Mouse (Mus musculus): Measurements from ENCODE around the gene Rbm12. TPM values are rescaled to one million over a fixed set of nuclear protein-coding genes. Genes with fewer than 3 reads are reported as not detected.

Gene Rbm12
- total and polyA plus RNA-seq, 2 experiments from 2014 or later = 15.5 to 27.1 TPM

DNA sequence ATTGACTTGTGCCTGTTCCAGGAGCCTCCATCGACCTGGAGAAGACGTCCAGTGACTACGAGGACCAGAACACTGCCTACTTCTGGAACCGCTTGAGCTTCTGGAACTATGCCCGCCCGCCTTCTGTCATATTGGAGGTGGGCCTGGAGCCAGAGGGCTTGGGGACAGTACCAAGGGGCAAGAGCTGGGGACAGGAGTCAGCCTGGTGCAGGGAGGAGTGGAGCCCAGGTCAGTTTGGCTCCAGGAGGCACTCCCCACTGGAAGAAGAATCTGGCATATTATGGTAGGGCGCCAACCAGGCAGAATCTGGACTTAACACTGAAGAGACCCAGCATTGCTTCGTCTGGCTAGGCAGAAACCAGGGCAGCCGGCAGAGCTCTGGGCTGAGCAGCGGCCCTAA is 43.9 kb downstream of the Rbm12 start:
- DNase-seq (ENCODE audit: low spot score) (peak; percentile 30), ATAC-seq (no peak)
- no peak overlapping the region for H3K9ac ChIP-seq (replicated peaks; ENCODE audit: low read length)
- H3K27ac ChIP-seq = no peak overlapping the region
- H3K4me3 ChIP-seq (ENCODE audit: low read length) = no peak overlapping the region
- peaks cover 10% of the 10 kb centered on the region; the same call in 1 of the 2 replicates for H3K4me1 ChIP-seq (ENCODE audit: insufficient read depth, low read length)
- no peak for TF ChIP-seq CTCF (IDR thresholded peaks at IDR 0.05; ENCODE audit: low read depth)
- H3K9me3 ChIP-seq (ENCODE audit: low read length) = no peaks in the 10 kb centered on the region
- H3K4me2 ChIP-seq (ENCODE audit: low read depth, low read length) = no peak overlapping the region
- H3K27me3 ChIP-seq (ENCODE audit: insufficient read depth, low read length) = no peaks in the 10 kb centered on the region
- 74% methylated on average over 10 of the region's 10 CpGs for WGBS
- peaks cover 35% of the 10 kb centered on the region for H3K36me3 ChIP-seq (ENCODE audit: insufficient read depth, low read length)

DNA sequence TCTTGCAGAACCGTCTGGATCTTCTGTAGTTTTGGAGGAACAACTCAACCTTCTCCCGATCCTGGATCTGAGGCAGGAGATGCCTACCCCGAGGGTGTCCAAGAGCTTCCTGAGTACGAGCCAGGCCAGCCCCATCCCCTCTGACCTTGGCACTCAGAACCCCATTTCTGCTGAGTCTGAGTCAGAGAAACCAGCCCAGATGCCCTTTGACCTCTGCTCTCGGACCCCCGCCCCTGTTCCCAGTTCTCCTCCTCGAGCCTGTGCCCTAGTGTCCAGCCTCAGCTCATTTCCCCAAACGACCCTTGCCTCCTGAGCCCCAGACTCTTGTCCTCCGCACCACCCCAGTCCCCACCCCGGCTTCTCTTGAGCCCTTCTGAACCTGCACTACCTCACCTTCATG is 45.7 kb downstream of the Rbm12 start:
- Histone ChIP-seq H3K9ac (replicated peaks; ENCODE audit: low read length) (peak overlapping the region; percentile 66), H3K4me2 (ENCODE audit: low read depth, low read length) (peak overlapping the region; percentile 81), H3K4me1 (ENCODE audit: insufficient read depth, low read length) (peaks cover 10% of the 10 kb centered on the region; the same call in 1 of the 2 replicates), H3K4me3 (ENCODE audit: low read length) (peak overlapping the region; percentile 61), H3K27ac (no peak overlapping the region), H3K9me3 (ENCODE audit: low read length) (no peaks in the 10 kb centered on the region), H3K27me3 (ENCODE audit: insufficient read depth, low read length) (no peaks in the 10 kb centered on the region), H3K36me3 (ENCODE audit: insufficient read depth, low read length) (peaks cover 22% of the 10 kb centered on the region)
- WGBS = 34% methylated on average over 10 of the region's 10 CpGs
- DNase-seq (ENCODE audit: low spot score) (no peak), ATAC-seq (peak; percentile 15; the same call in 1 of the 2 replicates)
- TF ChIP-seq CTCF (IDR thresholded peaks at IDR 0.05; ENCODE audit: low read depth) = no peak

DNA sequence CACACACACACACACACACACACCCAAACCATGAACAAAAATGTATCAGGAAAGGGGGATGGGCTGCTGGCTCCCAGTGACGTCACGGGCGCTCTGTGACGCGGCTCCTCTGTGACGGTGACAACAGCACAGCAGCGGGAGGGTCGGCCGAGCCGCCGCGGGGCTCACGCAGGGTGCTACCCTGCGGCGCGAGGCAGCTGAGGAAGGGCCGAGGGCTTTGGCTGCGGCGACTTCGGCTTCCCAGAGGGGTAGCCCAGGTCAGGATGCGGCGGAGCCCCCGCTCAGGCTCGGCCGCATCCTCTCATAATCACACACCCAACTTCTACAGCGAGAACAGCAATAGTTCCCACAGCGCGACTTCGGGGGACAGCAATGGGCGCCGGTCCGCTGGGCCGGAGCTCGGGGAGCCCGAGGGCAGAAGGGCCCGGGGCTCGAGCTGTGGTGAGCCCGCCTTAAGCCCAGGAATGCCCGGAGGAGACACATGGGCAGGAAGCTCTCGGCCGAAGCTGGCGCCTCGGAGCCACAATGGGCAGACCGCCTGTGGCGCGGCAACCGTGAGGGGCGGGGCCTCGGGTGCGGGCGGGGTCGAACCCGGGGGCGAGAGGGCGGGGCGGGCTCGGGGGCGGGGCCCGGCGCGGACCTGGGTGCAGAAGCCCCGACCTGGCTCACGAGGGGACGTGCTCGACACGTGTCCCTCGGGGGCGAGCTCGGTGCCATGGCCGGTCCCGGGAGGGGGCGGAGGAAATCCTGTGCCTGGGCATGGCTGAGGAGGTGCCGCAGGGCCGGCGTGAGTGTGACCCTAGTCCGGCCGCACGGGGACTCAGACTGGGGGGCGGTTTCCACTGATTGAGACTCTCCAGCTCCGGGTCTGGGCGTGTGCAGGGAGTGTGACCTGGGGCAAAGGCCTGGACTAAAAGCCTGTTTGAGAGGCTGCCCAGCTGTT is 46.4 kb downstream of the Rbm12 start, which contains the start of gene Spag4:
Gene Spag4 (plus strand): TSS at position 77 of the 943 bp plus-strand sequence.
- H3K9ac ChIP-seq (replicated peaks; ENCODE audit: low read length) = peak within 1 kb of the TSS; percentile 66
- H3K4me3 ChIP-seq (ENCODE audit: low read length) = peak within 1 kb of the TSS; percentile 61
- ATAC-seq = peak; percentile 83
- peaks cover 10% of the 10 kb centered on the region; the same call in 1 of the 2 replicates for H3K4me1 ChIP-seq (ENCODE audit: insufficient read depth, low read length)
- DNase-seq (ENCODE audit: low spot score) = peak; percentile 80
- TF ChIP-seq CTCF (IDR thresholded peaks at IDR 0.05; ENCODE audit: low read depth) = no peak
- under 1% methylated on average over 61 of the region's 81 CpGs for WGBS
- peak within 1 kb of the TSS; percentile 78 for H3K27ac ChIP-seq
- H3K9me3 ChIP-seq (ENCODE audit: low read length) = no peaks in the 10 kb centered on the region
- peaks cover 19% of the 10 kb centered on the region; the same call in 1 of the 2 replicates for H3K36me3 ChIP-seq (ENCODE audit: insufficient read depth, low read length)
- no peaks in the 10 kb centered on the region for H3K27me3 ChIP-seq (ENCODE audit: insufficient read depth, low read length)
- H3K4me2 ChIP-seq (ENCODE audit: low read depth, low read length) = peak within 1 kb of the TSS; percentile 81

- H3K27ac ChIP-seq = no peak within 1 kb of the TSS
- H3K4me3 ChIP-seq (ENCODE audit: low read length) = no peak within 1 kb of the TSS
- H3K27me3 ChIP-seq (ENCODE audit: insufficient read depth, low read length) = no peaks in the 10 kb centered on the region
- no peaks in the 10 kb centered on the region for H3K4me1 ChIP-seq (ENCODE audit: insufficient read depth, low read length)
- 83% methylated on average over 9 of the region's 9 CpGs for WGBS
- no peak within 1 kb of the TSS for H3K9ac ChIP-seq (replicated peaks; ENCODE audit: low read length)
- ATAC-seq (no peak), DNase-seq (ENCODE audit: low spot score) (no peak)
- no peak within 1 kb of the TSS for H3K4me2 ChIP-seq (ENCODE audit: low read depth, low read length)
- H3K36me3 ChIP-seq (ENCODE audit: insufficient read depth, low read length) = no peaks in the 10 kb centered on the region
- no peak for TF ChIP-seq CTCF (IDR thresholded peaks at IDR 0.05; ENCODE audit: low read depth)
- no peaks in the 10 kb centered on the region for H3K9me3 ChIP-seq (ENCODE audit: low read length)
Measured at GRCm38 (mm10) chr2:156052816-156053215, 59.0 kb downstream of the Rbm12 start, which contains the start of gene Fer1l4. TSS of gene Fer1l4 (minus strand) at chr2:156052947.

DNA sequence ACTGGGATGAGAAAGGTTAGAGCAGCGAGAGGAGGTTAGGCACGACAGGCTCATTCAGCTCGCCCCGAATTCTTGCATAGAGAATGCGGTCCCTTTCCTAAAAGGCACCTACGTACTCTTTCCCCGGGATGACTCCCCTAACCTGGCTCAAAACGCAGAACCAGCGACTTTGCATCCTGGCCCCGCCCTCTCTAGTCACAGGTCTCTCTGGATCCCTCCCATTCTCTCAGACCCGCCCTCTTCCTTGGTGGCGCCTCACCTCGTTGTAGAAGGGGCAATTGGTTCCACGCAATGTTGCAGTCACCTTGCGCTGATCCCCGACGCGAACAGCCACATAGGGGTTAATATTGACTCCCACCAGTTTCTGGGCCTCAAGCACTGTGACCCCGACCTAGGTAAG is 63.8 kb downstream of the Rbm12 start:
- no peak for DNase-seq (ENCODE audit: low spot score)
- H3K36me3 ChIP-seq (ENCODE audit: insufficient read depth, low read length) = no peaks in the 10 kb centered on the region
- H3K27ac ChIP-seq = no peak overlapping the region
- no peak overlapping the region for H3K4me3 ChIP-seq (ENCODE audit: low read length)
- no peaks in the 10 kb centered on the region for H3K27me3 ChIP-seq (ENCODE audit: insufficient read depth, low read length)
- no peaks in the 10 kb centered on the region for H3K4me1 ChIP-seq (ENCODE audit: insufficient read depth, low read length)
- no peak for ATAC-seq
- no peak for TF ChIP-seq CTCF (IDR thresholded peaks at IDR 0.05; ENCODE audit: low read depth)
- 9% methylated on average over 19 of the region's 19 CpGs for WGBS
- peak overlapping the region; percentile 28; the same call in 1 of the 2 replicates for H3K4me2 ChIP-seq (ENCODE audit: low read depth, low read length)
- no peaks in the 10 kb centered on the region for H3K9me3 ChIP-seq (ENCODE audit: low read length)
- no peak overlapping the region for H3K9ac ChIP-seq (replicated peaks; ENCODE audit: low read length)

GRCm38 (mm10) chr2:156042903-156043302 is 68.9 kb downstream of the Rbm12 start:
- Histone ChIP-seq H3K9ac (replicated peaks; ENCODE audit: low read length) (no peak overlapping the region), H3K9me3 (ENCODE audit: low read length) (no peaks in the 10 kb centered on the region), H3K4me3 (ENCODE audit: low read length) (no peak overlapping the region), H3K36me3 (ENCODE audit: insufficient read depth, low read length) (no peaks in the 10 kb centered on the region), H3K4me1 (ENCODE audit: insufficient read depth, low read length) (no peaks in the 10 kb centered on the region), H3K27me3 (ENCODE audit: insufficient read depth, low read length) (no peaks in the 10 kb centered on the region), H3K4me2 (ENCODE audit: low read depth, low read length) (no peak overlapping the region), H3K27ac (no peak overlapping the region)
- 81% methylated on average over 8 of the region's 8 CpGs for WGBS
- no peak for DNase-seq (ENCODE audit: low spot score)
- no peak for TF ChIP-seq CTCF (IDR thresholded peaks at IDR 0.05; ENCODE audit: low read depth)
- ATAC-seq = no peak

Other genes with a start within 250 kb of the Rbm12 start
- 38.0 and 39.4 TPM in 2 replicates for gene Uqcc1, start 181.7 kb downstream of the Rbm12 start, total RNA-seq (2014; rRNA removed)
- gene Uqcc1, start 181.7 kb downstream of the Rbm12 start, polyA plus RNA-seq (2015; fragmentation: Nextera tagmentation; extraction: Ambion mirVana) = 55.6 and 61.4 TPM in 2 replicates
- not detected in 2 replicates for gene Gm15557, start 171.2 kb downstream of the Rbm12 start, total RNA-seq (2014; rRNA removed)
- gene Gm15557, start 171.2 kb downstream of the Rbm12 start, polyA plus RNA-seq (2015; fragmentation: Nextera tagmentation; extraction: Ambion mirVana) = not detected in 2 replicates
- 1.3 and 3.4 TPM in 2 replicates for gene Gdf5, start 166.6 kb downstream of the Rbm12 start, total RNA-seq (2014; rRNA removed)
- gene Gdf5, start 166.6 kb downstream of the Rbm12 start, polyA plus RNA-seq (2015; fragmentation: Nextera tagmentation; extraction: Ambion mirVana) = 0.95 and 1.3 TPM in 2 replicates
- gene Cep250, start 155.5 kb downstream of the Rbm12 start, total RNA-seq (2014; rRNA removed) = 20.8 and 24.9 TPM in 2 replicates
- 11.9 and 13.1 TPM in 2 replicates for gene Cep250, start 155.5 kb downstream of the Rbm12 start, polyA plus RNA-seq (2015; fragmentation: Nextera tagmentation; extraction: Ambion mirVana)
- gene 6430550D23Rik, start 104.0 kb downstream of the Rbm12 start, total RNA-seq (2014; rRNA removed) = 0.50 and 1.3 TPM in 2 replicates
- gene 6430550D23Rik, start 104.0 kb downstream of the Rbm12 start, polyA plus RNA-seq (2015; fragmentation: Nextera tagmentation; extraction: Ambion mirVana) = 0.97 and 1.4 TPM in 2 replicates
- 288 and 352 TPM in 2 replicates for gene Ergic3, start 103.9 kb downstream of the Rbm12 start, total RNA-seq (2014; rRNA removed)
- gene Ergic3, start 103.9 kb downstream of the Rbm12 start, polyA plus RNA-seq (2015; fragmentation: Nextera tagmentation; extraction: Ambion mirVana) = 430 and 472 TPM in 2 replicates
- not detected in 2 replicates for gene Fer1l4, start 59.0 kb downstream of the Rbm12 start, total RNA-seq (2014; rRNA removed)
- 0.15 TPM in 1 of 2 replicates, not detected in the other for gene Fer1l4, start 59.0 kb downstream of the Rbm12 start, polyA plus RNA-seq (2015; fragmentation: Nextera tagmentation; extraction: Ambion mirVana)
- 7.9 and 18.5 TPM in 2 replicates for gene Spag4, start 46.8 kb downstream of the Rbm12 start, total RNA-seq (2014; rRNA removed)
- gene Spag4, start 46.8 kb downstream of the Rbm12 start, polyA plus RNA-seq (2015; fragmentation: Nextera tagmentation; extraction: Ambion mirVana) = 8.3 and 8.7 TPM in 2 replicates
- gene Cpne1, start within 50 bp of the Rbm12 start, total RNA-seq (2014; rRNA removed) = 49.8 and 65.0 TPM in 2 replicates
- 12.8 and 16.4 TPM in 2 replicates for gene Cpne1, start within 50 bp of the Rbm12 start, polyA plus RNA-seq (2015; fragmentation: Nextera tagmentation; extraction: Ambion mirVana)
- gene Gm28036, start 15.1 kb upstream of the Rbm12 start, total RNA-seq (2014; rRNA removed) = 46.0 and 82.1 TPM in 2 replicates
- 10.6 and 12.0 TPM in 2 replicates for gene Gm28036, start 15.1 kb upstream of the Rbm12 start, polyA plus RNA-seq (2015; fragmentation: Nextera tagmentation; extraction: Ambion mirVana)
- gene Romo1, start 32.1 kb upstream of the Rbm12 start, total RNA-seq (2014; rRNA removed) = 113 and 152 TPM in 2 replicates
- gene Romo1, start 32.1 kb upstream of the Rbm12 start, polyA plus RNA-seq (2015; fragmentation: Nextera tagmentation; extraction: Ambion mirVana) = 604 and 613 TPM in 2 replicates
- gene Nfs1, start 32.2 kb upstream of the Rbm12 start, total RNA-seq (2014; rRNA removed) = 42.2 and 49.2 TPM in 2 replicates
- 37.5 and 39.2 TPM in 2 replicates for gene Nfs1, start 32.2 kb upstream of the Rbm12 start, polyA plus RNA-seq (2015; fragmentation: Nextera tagmentation; extraction: Ambion mirVana)
- gene Rbm39, start 68.3 kb upstream of the Rbm12 start, total RNA-seq (2014; rRNA removed) = 250 and 341 TPM in 2 replicates
- gene Rbm39, start 68.3 kb upstream of the Rbm12 start, polyA plus RNA-seq (2015; fragmentation: Nextera tagmentation; extraction: Ambion mirVana) = 448 and 480 TPM in 2 replicates
- gene Phf20, start 84.5 kb upstream of the Rbm12 start, total RNA-seq (2014; rRNA removed) = 27.3 and 31.0 TPM in 2 replicates
- gene Phf20, start 84.5 kb upstream of the Rbm12 start, polyA plus RNA-seq (2015; fragmentation: Nextera tagmentation; extraction: Ambion mirVana) = 100 and 105 TPM in 2 replicates
- gene Cnbd2, start 200.3 kb upstream of the Rbm12 start, total RNA-seq (2014; rRNA removed) = 1.7 and 3.3 TPM in 2 replicates
- gene Cnbd2, start 200.3 kb upstream of the Rbm12 start, polyA plus RNA-seq (2015; fragmentation: Nextera tagmentation; extraction: Ambion mirVana) = 7.9 and 8.2 TPM in 2 replicates
- gene Scand1, start 200.7 kb upstream of the Rbm12 start, total RNA-seq (2014; rRNA removed) = 348 and 377 TPM in 2 replicates
- 129 and 132 TPM in 2 replicates for gene Scand1, start 200.7 kb upstream of the Rbm12 start, polyA plus RNA-seq (2015; fragmentation: Nextera tagmentation; extraction: Ambion mirVana)